Mouse (Mus musculus) B cell, adult 2 months (primary cell): Measurements from ENCODE around the gene Ankrd34a.
"Not testable (repeated sequence)": the region's sequence is repeated elsewhere in the genome, so short reads cannot be mapped to it uniquely, and the experiment has no call there.

Experiments used
- DNase-seq, 2 experiments: peaks; one replicate each; pipeline ENCODE4 v3.0.0; 2022

Gene Ankrd34a

DNA sequence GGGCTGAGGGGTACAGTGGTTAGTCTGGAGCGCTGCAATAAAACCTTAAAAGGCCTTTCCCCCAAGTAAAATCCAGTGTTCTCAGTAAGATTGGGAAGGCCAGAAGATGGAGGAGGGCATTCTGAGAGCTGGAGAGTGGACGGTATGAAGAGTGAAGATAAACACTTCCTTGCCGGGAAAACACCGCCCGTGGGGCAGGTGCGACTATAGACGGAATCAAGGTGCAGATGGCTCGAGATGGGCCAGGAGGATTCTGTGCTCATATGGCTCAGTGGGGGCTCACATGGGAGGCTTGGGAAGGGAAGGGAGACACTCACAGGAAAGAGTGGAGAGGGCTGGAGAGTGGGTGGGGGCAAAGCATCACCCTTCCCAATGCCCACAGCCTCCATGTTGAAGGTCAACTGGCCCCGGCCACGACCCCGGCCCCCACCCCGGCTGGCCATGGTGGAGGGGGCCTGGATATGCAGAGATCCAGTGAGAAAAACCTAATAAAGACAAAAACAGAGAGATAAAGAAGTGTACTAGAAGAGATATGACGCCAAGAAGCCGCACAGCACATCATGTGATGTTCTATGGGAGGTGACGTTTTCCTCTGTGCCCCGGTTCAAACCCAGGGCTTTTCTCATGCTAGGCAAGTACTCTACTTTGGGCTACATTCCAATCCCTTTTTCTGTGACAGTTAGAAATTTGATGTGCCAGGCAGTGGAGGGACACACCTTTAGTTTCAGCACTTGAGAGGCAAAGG is 14.5 kb upstream of the Ankrd34a start:
- no peak for DNase-seq

DNA sequence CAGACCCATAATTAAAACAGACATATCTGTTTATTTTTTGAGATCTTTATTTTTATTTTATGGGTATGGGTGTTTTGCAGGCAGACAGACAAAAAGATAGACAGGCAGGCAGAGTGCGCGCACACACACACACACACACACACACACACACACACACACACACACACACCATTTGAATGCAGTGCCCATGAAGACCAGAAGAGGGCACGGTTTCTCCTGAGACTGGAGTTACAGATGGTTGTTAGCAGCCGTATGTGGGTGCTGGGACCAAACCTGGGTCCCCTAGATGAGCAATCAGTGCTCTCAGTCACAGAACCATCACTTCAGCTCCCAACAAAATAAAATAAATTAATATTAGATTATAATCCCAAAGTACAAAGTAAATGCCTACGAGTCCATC is 13.1 kb upstream of the Ankrd34a start:
- DNase-seq = no peak

DNA sequence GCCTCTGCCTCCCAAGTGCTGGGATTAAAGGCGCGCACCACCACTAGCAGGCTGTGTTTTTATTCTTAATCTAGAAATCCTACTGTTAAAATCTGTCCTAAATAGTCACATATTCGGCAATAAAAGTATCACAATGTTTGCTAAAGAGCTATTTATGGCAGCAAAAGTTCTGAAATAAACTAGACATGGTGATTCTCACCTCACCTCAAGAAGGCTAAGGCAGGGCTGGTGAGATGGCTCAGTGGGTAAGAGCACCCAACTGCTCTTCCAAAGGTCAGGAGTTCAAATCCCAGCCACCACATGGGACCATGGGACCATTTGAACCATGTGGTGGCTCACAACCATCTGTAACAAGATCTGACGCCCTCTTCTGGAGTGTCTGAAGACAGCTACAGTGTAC is 5.8 kb upstream of the Ankrd34a start:
- DNase-seq = no peak

DNA sequence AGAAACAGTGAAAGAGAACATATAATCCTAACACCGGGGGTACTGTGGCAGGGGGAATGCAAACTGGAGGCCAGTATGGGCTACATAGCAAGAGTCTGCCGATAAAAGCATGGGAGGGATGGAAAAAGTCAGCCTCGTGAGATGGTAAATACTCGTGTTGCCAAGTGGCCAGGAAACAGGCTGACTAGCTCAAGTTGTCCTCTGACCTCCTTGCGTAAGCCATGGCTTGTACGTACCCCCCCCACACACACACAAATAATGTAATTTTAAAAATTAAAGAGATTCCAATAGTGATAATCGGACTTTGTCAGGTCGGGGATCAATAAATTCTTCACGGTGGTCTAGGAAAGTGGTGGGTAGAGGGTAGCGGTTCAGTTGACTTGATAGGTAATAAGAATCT is 3.1 kb upstream of the Ankrd34a start:
- DNase-seq = no peak

DNA sequence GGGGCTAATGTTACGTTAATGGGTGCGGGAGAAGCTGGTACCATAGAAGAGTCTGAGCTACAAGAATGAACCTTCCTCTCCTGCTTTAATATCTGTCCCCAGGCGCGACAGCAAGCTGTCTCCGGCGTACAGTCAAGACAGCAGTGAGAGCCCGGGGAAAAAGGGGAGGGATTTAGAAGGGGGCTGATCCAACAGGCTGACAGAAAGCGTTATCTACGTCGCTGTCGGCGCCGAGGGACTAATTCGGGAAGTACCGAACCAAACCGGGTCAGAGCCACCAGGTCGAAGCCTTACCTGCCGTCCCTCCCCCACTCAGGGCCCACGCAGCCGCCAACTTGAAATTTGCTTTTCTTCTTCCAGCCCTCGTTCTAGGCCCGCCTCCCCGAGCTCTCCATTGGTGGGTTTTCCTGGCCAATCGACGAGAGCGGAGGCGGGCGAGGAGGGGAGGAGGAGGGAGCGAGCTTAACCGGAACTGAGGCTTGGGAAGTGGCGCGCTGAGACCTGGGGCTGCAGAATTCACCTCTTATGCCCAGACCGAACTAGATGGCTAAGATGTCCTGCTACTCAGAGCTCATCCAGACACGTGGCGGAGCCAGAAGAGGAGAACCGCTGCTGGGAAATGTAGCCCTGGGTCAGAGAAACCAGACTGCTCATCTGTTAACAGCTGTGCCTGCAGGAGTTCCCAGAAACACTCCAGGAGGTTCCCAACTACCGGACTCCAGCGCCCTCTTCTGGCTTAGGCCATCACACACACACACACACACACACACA is 2.5 kb upstream of the Ankrd34a start, which contains the start of gene Polr3gl:
Gene Polr3gl, minus strand, starts transcription at position 392 of the 771 bp plus-strand sequence.
- DNase-seq = peak; percentile 91 to 94

DNA sequence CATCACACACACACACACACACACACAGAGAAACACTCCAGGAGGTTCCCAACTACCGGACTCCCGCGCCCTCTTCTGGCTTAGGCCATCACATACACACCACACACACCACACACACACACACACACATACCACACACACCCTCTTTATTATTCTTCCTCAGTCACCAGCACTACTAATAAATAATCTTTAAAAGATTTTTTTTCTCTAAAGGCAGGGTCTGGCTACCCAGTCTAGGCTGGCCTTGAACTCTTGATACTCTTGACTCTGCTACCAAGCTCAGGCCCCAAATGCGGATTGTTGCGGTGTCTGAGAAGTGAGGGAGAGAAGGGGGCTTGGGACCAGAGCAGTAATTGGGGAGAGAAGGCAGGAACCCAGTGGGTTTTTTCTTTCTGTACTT is 1.6 kb upstream of the Ankrd34a start:
- DNase-seq = no peak

DNA sequence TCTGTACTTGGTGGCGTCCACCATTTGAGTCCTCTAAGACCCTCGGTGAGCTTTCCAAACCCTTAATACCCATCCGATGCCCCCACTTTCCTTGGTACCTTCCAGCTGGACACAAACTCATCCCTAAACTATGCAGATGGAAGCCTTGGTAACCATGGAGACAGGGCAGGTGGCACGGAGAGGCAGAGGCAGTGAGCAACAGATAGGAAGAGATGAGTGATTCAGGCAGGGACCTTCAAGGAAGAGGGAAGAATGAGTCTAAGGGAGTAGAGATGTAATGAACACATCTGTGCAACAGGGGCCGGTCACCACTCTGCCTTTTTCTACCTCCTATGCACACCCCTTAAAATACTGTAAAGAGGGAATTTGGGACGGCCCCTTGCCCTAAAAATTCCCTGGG is 775 bp upstream of the Ankrd34a start:
- no peak for DNase-seq

DNA sequence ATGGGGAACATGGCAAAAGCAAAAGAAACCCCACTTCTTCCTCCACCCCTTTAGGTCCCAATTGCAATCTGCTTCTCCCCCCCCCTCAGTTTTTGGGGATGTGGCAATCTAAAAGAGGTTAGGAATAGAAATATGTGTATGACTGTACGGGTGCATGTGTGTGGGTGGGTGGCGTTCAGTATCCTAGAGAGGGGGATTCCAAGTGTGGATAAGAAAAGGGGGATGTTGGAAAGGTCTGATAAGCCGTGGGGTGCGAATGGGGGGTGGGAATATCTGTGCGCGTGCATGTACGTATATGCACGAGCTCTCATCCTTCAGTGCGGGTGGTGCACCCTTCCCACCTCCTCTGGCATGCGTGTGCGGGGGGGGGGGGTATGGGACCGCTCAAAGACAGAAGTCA is 419 bp downstream of the Ankrd34a start:
- DNase-seq = no peak

DNA sequence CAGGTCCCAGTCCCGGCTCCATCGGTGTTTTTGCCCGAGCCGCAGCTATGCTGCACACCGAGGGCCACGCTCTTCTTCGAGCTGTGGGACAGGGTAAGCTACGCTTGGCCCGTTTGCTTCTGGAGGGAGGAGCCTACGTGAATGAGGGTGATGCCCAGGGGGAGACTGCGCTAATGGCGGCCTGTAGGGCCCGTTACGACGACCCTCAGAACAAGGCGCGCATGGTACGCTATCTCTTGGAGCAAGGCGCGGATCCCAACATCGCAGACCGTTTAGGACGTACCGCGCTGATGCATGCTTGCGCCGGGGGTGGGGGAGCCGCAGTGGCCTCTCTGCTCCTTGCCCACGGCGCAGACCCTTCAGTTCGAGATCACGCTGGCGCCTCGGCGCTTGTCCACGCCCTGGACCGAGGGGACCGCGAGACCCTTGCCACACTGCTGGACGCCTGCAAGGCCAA is 1.0 kb downstream of the Ankrd34a start:
- DNase-seq = peak in 1 of 2 experiments; percentile 42

DNA sequence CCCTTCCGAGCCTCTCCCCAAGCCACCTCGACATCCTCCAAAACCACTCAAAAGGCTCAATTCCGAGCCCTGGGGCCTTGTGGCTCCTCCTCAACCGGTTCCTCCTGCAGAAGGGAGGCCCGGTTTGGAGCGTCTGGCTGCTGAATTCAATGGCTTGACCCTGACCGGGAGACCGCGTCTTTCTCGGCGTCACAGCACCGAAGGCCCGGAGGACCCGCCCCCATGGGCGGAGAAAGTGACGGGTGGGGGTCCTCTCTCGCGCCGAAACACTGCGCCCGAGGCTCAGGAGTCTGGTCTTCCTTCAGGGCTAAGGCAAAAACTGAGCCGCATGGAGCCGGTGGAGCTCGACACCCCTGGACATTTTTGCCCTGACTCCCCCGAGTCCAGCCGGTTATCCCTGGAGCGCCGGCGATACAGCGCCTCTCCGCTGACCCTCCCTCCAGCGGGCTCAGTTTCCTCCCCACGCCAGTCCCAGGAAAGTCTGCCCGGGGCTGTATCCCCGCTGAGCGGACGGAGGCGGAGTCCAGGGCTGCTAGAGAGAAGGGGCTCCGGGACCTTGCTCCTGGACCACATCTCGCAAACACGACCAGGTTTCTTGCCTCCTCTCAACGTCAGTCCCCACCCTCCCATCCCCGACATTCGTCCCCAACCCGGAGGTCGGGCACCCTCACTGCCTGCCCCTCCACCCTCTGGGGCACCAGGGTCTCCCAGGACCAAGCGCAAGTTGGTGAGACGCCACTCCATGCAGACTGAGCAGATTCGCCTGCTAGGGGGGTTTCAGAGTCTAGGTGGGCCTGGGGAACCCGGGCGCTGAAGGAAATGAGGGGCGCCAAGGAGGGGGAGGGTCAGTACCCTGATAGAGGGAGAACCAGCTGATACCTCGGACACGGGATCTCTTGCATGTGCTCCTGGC is 2.0 kb downstream of the Ankrd34a start:
- peak; percentile 35 to 43 for DNase-seq

DNA sequence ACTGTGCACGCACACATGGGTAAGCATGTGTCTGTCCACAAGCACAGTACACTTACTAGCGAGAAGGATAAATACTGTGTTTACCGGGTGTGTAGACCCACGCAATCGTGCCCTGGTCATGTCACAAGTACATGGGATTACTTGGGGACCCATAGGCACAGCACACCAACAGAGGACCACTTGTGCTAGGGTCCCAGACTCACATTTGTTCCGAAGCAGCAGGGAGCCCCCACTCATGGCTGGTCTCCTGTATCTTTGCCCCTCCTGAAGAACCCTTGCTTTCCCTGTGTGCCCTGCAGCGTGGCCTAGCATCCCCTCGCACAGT is 2.6 kb downstream of the Ankrd34a start:
- no peak for DNase-seq

DNA sequence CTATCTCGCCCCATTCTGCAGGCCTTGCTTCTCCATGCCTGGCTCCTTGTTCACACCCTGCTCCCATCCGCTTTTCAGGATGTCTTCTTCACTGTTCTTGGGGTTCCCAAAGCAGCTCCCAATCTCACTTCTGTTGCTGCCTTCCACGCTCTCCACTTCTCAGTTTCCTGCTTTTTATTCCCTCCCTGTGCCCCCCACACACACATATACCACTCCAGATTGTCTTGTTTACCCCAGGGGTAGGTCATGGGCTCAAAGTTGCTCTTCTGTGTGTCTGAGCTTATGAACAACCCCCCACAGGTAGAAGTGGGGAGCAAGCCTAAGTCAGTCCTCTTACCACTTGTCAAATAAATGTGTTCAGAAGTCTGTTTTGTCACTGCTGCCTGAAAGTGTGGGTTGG is 3.0 kb downstream of the Ankrd34a start:
- no peak for DNase-seq

DNA sequence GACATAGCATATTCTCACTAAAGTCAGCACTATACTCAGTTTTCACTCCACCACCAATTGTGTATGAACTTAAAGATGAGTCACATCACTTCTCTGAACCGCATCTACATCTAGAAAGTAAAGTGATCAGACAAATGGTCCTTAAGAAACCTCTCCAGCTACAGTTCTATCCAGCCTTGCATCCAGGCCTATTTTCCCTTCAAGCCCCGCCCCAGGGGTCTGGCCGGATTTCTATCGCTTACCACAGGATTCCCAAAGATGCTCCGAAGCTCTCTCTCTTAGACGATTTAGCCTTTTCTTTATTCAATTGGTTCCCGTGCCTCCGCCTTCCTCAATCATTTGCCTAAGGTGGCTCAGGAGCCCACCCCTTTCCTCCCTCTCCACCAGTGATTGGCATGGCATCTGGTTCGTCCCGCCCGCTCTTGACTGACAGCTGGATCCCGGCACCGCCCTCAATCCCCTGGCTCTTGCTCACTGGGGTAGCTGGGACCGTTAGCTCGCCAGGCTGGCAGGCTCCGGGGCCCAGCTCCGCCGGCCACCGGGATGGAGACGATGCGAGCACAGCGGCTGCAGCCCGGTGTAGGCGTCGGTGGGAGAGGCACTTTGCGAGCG is 4.3 kb downstream of the Ankrd34a start, which contains the start of gene Lix1l:
Gene Lix1l, plus strand, starts transcription at position 511 of the 612 bp plus-strand sequence.
- DNase-seq = peak; percentile 83 to 86

DNA sequence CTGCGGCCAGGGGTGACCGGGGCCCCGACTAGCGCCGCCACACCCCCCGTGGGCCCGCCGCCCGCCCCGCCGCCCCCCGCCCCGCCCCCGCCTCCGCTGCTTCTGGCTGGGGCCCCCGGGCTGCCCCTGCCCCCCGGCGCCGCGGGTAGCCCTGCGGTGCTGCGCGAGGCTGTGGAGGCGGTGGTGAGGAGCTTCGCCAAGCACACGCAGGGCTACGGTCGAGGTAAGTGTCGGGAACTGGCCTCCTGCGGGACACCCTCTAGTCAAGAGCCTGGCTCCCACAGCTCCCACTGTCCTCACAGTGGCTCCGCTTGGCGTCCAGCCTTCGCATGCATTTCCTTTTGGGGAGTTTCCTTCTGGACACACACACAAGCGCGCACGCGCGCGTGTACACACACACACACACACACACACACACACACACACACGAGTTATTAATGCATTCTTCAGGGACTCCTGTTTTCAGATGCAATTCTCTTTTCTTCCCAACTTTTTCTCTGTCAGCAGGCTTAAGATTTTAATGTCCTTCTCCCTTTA is 4.9 kb downstream of the Ankrd34a start:
- peak in 1 of 2 experiments; percentile 37 for DNase-seq

DNA sequence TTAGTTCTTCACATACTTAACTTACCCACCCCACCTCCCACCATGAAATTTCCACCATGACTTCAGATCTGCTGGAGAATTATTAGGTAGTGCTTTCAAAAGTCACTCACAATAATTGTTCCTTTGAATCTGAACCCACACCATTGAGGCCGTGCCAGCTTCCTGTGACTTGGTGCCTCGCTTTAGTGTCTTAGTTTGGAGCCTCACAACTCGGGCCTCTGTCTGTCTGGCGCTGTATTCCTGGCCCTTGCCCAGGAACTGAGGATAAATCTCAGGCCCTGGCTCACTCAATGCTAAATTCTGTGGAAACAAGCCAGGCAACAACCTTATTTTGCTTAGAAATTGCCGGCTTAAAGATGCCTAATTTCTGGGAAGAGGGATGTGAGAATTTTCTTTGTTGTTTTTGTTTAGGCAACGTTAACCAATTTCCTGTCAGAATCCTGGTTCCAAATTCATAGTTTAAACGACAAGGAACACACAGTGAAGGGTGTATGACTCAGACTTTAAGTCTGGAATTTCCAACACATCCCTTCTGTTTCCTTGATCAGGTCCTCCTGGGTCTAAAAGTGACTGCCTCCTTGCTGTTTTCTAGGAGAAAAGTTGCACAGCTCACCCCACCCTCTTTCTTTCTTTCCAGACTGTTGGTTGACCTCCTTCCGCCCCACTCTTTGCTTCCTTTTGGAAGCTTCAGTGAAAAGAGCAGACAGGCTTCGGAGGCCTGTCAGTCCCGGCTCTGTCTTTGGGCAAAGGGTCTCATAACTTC is 5.7 kb downstream of the Ankrd34a start:
- DNase-seq = no peak

DNA sequence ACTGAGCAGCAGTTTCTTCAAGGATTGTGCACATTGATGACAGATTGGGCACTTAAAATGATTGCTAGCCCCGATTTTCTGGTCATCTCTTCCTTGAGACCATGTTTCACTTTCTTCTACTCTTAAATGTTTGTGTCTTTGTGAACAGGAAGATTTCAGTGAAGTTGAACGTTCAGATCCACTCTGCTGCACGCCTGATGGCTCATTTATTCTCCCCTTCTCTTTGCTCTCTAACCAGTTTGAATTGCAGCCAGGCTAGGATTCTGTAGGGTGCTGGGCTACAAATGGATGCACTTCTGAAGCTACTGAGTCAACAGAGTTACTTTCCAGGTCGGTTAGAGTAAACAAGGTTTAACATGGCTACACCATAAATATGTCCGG is 6.3 kb downstream of the Ankrd34a start:
- DNase-seq = no peak

DNA sequence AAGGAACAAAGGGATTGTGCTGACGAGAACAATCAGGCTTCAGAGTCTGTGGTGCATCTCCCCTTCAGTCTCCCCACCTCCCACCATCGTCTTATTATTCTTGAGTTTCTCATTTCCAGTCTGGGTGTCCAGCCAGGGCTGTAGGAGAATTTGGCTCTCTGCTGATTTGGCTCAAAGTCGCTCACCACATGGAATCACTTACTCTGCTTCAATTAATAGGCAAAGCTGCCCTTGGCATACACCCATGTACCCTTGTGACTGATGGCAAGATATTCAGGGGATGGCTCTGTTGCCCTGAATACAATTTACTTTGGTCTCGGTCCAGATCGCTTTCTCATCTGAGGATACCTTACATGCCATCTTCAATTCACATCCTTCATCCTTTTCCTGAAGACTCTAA is 6.9 kb downstream of the Ankrd34a start:
- no peak for DNase-seq

DNA sequence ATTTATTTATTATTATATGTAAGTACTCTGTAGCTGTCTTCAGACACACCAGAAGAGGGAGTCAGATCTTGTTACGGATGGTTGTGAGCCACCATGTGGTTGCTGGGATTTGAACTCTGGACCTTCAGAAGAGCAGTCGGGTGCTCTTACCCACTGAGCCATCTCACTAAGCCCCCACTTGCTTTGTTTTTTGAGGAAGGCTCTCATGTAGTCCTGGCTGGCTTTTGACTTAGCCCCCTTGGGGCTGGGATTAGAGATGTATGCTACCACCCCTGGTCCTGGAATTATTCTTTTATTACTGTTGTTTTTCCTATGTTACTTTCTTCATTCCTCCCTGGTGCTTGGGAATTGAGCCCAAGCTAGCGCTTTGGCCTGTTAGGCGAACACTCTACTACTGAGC is 9.6 kb downstream of the Ankrd34a start:
- DNase-seq = not testable (repeated sequence)

DNA sequence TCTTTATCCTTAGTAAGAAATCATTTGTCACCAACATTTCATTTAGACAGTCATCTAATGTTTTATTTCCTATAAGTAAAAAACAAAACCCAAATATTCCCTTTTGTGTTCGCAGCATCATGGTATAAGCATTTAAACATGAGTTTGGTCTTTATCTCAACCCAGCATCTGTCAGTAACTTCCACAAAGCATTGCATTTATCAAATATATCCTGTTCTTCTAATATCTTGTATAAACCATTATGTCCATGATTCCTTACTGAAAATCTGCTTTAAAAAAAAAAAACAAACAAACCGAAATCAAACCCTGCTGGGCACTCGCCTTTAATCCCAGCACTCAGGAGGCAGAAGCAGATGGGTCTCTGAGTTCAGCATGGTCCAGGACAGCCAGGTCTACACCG is 10.2 kb downstream of the Ankrd34a start:
- no peak for DNase-seq

DNA sequence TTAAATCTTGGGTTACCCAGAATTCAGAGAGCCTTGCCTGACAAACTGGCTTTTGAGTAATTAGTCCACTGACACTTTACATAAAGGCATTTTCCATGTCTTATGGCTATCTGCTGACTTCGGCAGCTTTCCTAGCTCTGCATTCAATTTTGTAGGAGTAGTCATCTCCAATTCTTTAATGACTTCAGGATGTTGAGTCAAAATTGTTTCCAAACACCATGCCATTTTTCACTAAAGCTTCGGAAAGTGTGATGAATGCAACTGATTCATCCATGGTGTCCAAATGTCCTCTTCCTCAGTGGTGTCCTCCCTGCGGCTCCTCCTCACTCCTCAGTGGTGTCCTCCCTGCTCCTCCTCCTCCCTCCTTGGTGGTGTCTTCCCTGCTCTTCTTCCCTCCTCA is 21.5 kb downstream of the Ankrd34a start:
- DNase-seq = no peak

DNA sequence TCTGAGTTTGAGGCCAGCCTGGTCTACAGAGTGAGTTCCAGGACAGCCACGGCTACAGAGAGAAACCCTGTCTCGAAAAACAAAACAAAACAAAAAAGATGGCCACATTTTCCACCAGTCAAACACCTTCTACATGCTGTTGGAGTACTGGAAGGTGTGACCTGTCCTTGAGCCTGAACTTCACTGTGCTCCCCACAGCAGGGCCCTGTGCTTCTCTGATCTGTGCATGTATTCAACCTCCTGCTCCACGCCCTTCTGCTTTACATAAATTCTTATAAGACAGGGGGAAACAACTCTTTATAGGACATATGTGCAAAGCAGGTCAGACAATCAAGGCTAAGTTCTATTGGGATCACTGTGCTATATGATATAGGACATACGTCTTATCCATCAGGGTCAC is 26.8 kb downstream of the Ankrd34a start:
- DNase-seq = no peak
